9 mouse cellular contexts compared by ENCODE assay signal in genomic region chr2:158556225-158556624, GRCm38 (mm10). TPM values are rescaled to one million over a fixed set of nuclear protein-coding genes. Genes with fewer than 3 reads are reported as not detected.
DNase-seq lines count a peak whose midpoint lies in the region; ATAC-seq and TF ChIP-seq lines count a peak whose summit lies in the region.
"Had no signal": no experiment of that assay in that cellular context is flagged by ENCODE, and none has a peak within 500 bp of the region (broad histone marks: within the 10 kb centered on the region; RNA-seq: fewer than 3 reads in every experiment).

No protein-coding gene starts in this region.

- H3K4me1 ChIP-seq in bone marrow, adult 2 months (ENCODE audit: control insufficient read depth, insufficient read depth, low read length), result no peaks in the 10 kb centered on the region
- peaks cover 7% of the 10 kb centered on the region for H3K4me1 ChIP-seq in embryonic facial prominence, embryonic 15.5 days
- H3K4me1 ChIP-seq in heart, embryonic 12.5 days (replicated peaks), result peaks cover 15% of the 10 kb centered on the region
- H3K4me1 ChIP-seq in kidney, postnatal 0 days (replicated peaks; ENCODE audit: insufficient read depth, low read length), result no peaks in the 10 kb centered on the region
- no peaks in the 10 kb centered on the region; the same call in 1 of the 2 replicates for H3K4me1 ChIP-seq in liver, embryonic 11.5 days (replicated peaks; ENCODE audit: control insufficient read depth, insufficient read depth, low read length)
- H3K4me1 ChIP-seq in stomach, embryonic 15.5 days, result 0 out of 2 replicates have a peak, but pooled peaks cover 6% of the 10 kb centered on the region

- H3K9ac ChIP-seq in embryonic facial prominence, embryonic 15.5 days, result no peak overlapping the region
- H3K9ac ChIP-seq in heart, embryonic 12.5 days, result no peak overlapping the region
- no peak overlapping the region for H3K9ac ChIP-seq in kidney, postnatal 0 days (ENCODE audit: low read depth, low read length)
- no peak overlapping the region for H3K9ac ChIP-seq in liver, embryonic 11.5 days (ENCODE audit: low read depth, low read length)
- H3K9ac ChIP-seq in stomach, embryonic 15.5 days, result no peak overlapping the region

- peak; percentile 44 for DNase-seq in 416B (ENCODE audit: low read depth)
- peak; percentile 71 for DNase-seq in kidney, postnatal 0 days (ENCODE audit: low spot score)
- DNase-seq in liver, embryonic 11.5 days (ENCODE audit: low spot score), result peak; percentile 71
- peak; percentile 80 for DNase-seq in naive thymus-derived CD4-positive, alpha-beta T cell, adult 2 months (ENCODE audit: low read depth)

- WGBS in bone marrow, adult 2 months, result 3% methylated on average over 20 of the region's 20 CpGs
- WGBS in embryonic facial prominence, embryonic 15.5 days, result under 1% methylated on average over 20 of the region's 20 CpGs
- 2% methylated on average over 20 of the region's 20 CpGs for WGBS in heart, embryonic 12.5 days
- 0% methylated on average over 19 of the region's 20 CpGs for WGBS in kidney, postnatal 0 days
- under 1% methylated on average over 20 of the region's 20 CpGs for WGBS in liver, embryonic 11.5 days
- 1% methylated on average over 20 of the region's 20 CpGs for WGBS in stomach, embryonic 15.5 days

- no peak overlapping the region for H3K4me3 ChIP-seq in bone marrow, adult 2 months (replicated peaks; ENCODE audit: control insufficient read depth, low read depth, low read length)
- peak overlapping the region; percentile 24 for H3K4me3 ChIP-seq in embryonic facial prominence, embryonic 15.5 days (replicated peaks)
- H3K4me3 ChIP-seq in heart, embryonic 12.5 days, result peak overlapping the region; percentile 39
- no peak overlapping the region for H3K4me3 ChIP-seq in kidney, postnatal 0 days (replicated peaks; ENCODE audit: low read depth, low read length)
- H3K4me3 ChIP-seq in liver, embryonic 11.5 days (ENCODE audit: low read depth, low read length), result peak overlapping the region; percentile 14; the same call in 1 of the 2 replicates
- H3K4me3 ChIP-seq in stomach, embryonic 15.5 days (replicated peaks), result no peak overlapping the region; the same call in 1 of the 2 replicates

- H3K27me3 ChIP-seq in embryonic facial prominence, embryonic 15.5 days, result peaks cover 46% of the 10 kb centered on the region
- H3K27me3 ChIP-seq in heart, embryonic 12.5 days (replicated peaks), result peaks cover 55% of the 10 kb centered on the region
- no peaks in the 10 kb centered on the region; the same call in 1 of the 2 replicates for H3K27me3 ChIP-seq in kidney, postnatal 0 days (ENCODE audit: insufficient read depth, low read length)
- H3K27me3 ChIP-seq in liver, embryonic 11.5 days (replicated peaks; ENCODE audit: control insufficient read depth, insufficient read depth, low read length), result peaks cover 33% of the 10 kb centered on the region
- peaks cover 17% of the 10 kb centered on the region for H3K27me3 ChIP-seq in stomach, embryonic 15.5 days (replicated peaks)

- H3K27ac ChIP-seq in bone marrow, adult 2 months (ENCODE audit: control insufficient read depth, insufficient read depth, low read depth, low read length, poor library complexity), result no peak overlapping the region
- no peak overlapping the region for H3K27ac ChIP-seq in embryonic facial prominence, embryonic 15.5 days (replicated peaks)
- H3K27ac ChIP-seq in heart, embryonic 12.5 days (ENCODE audit: poor library complexity, severe bottlenecking), result no peak overlapping the region
- H3K27ac ChIP-seq in kidney, postnatal 0 days, result no peak overlapping the region
- H3K27ac ChIP-seq in liver, embryonic 11.5 days (ENCODE audit: low read depth, low read length), result no peak overlapping the region
- no peak overlapping the region for H3K27ac ChIP-seq in stomach, embryonic 15.5 days

- H3K4me2 ChIP-seq in embryonic facial prominence, embryonic 15.5 days (replicated peaks), result peak overlapping the region; percentile 45
- peak overlapping the region; percentile 68 for H3K4me2 ChIP-seq in heart, embryonic 12.5 days
- H3K4me2 ChIP-seq in kidney, postnatal 0 days (ENCODE audit: low read length), result peak overlapping the region; percentile 39
- H3K4me2 ChIP-seq in liver, embryonic 11.5 days, result peak overlapping the region; percentile 45
- H3K4me2 ChIP-seq in stomach, embryonic 15.5 days, result peak overlapping the region; percentile 46

- TF ChIP-seq CTCF in bone marrow, adult 2 months (IDR thresholded peaks at IDR 0.05; ENCODE audit: control insufficient read depth, insufficient read depth, low read length), result peak; percentile 82
- peak; percentile 83 for TF ChIP-seq CTCF in kidney, postnatal 0 days (IDR thresholded peaks at IDR 0.05; ENCODE audit: low read depth)

- no peaks in the 10 kb centered on the region for H3K9me3 ChIP-seq in embryonic facial prominence, embryonic 15.5 days (replicated peaks)
- H3K9me3 ChIP-seq in heart, embryonic 12.5 days (replicated peaks), result peaks cover 5% of the 10 kb centered on the region; the same call in 1 of the 2 replicates
- no peaks in the 10 kb centered on the region for H3K9me3 ChIP-seq in kidney, postnatal 0 days (replicated peaks; ENCODE audit: low read length)
- H3K9me3 ChIP-seq in liver, embryonic 11.5 days (ENCODE audit: control insufficient read depth, low read length), result no peaks in the 10 kb centered on the region
- H3K9me3 ChIP-seq in stomach, embryonic 15.5 days, result no peaks in the 10 kb centered on the region

- ATAC-seq in embryonic facial prominence, embryonic 15.5 days (ENCODE audit: insufficient number of reproducible peaks, low FRiP score, low TSS enrichment, low read depth), result no peak
- 0 out of 2 replicates have a peak, but pooled peaks have one; percentile 23 for ATAC-seq in heart, embryonic 12.5 days (ENCODE audit: insufficient number of reproducible peaks, low FRiP score)
- ATAC-seq in kidney, postnatal 0 days (replicated peaks; ENCODE audit: low FRiP score, low read depth), result peak; percentile 55; the same call in 1 of the 2 replicates
- 0 out of 2 replicates have a peak, but pooled peaks have one; percentile 35 for ATAC-seq in liver, embryonic 11.5 days (replicated peaks; ENCODE audit: low FRiP score)
- no peak for ATAC-seq in stomach, embryonic 15.5 days (ENCODE audit: insufficient read depth, low FRiP score, low read depth)
- ATAC-seq: Patski had no signal

- no peak for TF ChIP-seq POLR2A in bone marrow, adult 2 months (IDR thresholded peaks at IDR 0.05; ENCODE audit: borderline replicate concordance, control insufficient read depth, low read depth, low read length)

- H3K36me3 ChIP-seq in embryonic facial prominence, embryonic 15.5 days, result no peaks in the 10 kb centered on the region
- no peaks in the 10 kb centered on the region for H3K36me3 ChIP-seq in heart, embryonic 12.5 days
- no peaks in the 10 kb centered on the region for H3K36me3 ChIP-seq in kidney, postnatal 0 days (ENCODE audit: insufficient read depth, low read length)
- no peaks in the 10 kb centered on the region for H3K36me3 ChIP-seq in liver, embryonic 11.5 days (ENCODE audit: control insufficient read depth, insufficient read depth, low read length)
- no peaks in the 10 kb centered on the region for H3K36me3 ChIP-seq in stomach, embryonic 15.5 days

RNA-seq across cellular contexts. Expression of gene Arhgap40, which starts 43.6 kb away (rescaled TPM):
- polyA plus RNA-seq in bone marrow, adult 2 months (2011; ENCODE audit: insufficient read depth, insufficient read length, low replicate concordance, missing spikeins), result not detected in 2 replicates
- polyA plus RNA-seq in embryonic facial prominence, embryonic 15.5 days (2015; fragmentation: Nextera tagmentation; extraction: Ambion mirVana), result 4.9 and 5.9 TPM in 2 replicates
- polyA plus RNA-seq in heart, embryonic 12.5 days (2016; fragmentation: Nextera tagmentation; extraction: Ambion mirVana), result 0.19 TPM in 1 of 2 replicates, not detected in the other
- polyA plus RNA-seq in kidney, postnatal 0 days (2015; fragmentation: Nextera tagmentation; extraction: Ambion mirVana), result 0.74 and 0.89 TPM in 2 replicates
- polyA plus RNA-seq in liver, embryonic 11.5 days (2014; fragmentation: Nextera tagmentation; extraction: Ambion mirVana), result not detected in 2 replicates
- 1.9 and 2.9 TPM in 2 replicates for polyA plus RNA-seq in stomach, embryonic 15.5 days (2015; fragmentation: Nextera tagmentation; extraction: Ambion mirVana)

RNA-seq across cellular contexts. Expression of gene Adig, which starts 53.8 kb away (rescaled TPM):
- not detected in 2 replicates for polyA plus RNA-seq in bone marrow, adult 2 months (2011; ENCODE audit: insufficient read depth, insufficient read length, low replicate concordance, missing spikeins)
- 1.1 and 1.9 TPM in 2 replicates for polyA plus RNA-seq in embryonic facial prominence, embryonic 15.5 days (2015; fragmentation: Nextera tagmentation; extraction: Ambion mirVana)
- polyA plus RNA-seq in heart, embryonic 12.5 days (2016; fragmentation: Nextera tagmentation; extraction: Ambion mirVana), result not detected in 2 replicates
- polyA plus RNA-seq in kidney, postnatal 0 days (2015; fragmentation: Nextera tagmentation; extraction: Ambion mirVana), result not detected in 2 replicates
- not detected in 2 replicates for polyA plus RNA-seq in liver, embryonic 11.5 days (2014; fragmentation: Nextera tagmentation; extraction: Ambion mirVana)
- polyA plus RNA-seq in stomach, embryonic 15.5 days (2015; fragmentation: Nextera tagmentation; extraction: Ambion mirVana), result 0.77 and 1.1 TPM in 2 replicates
- polyA plus RNA-seq: Patski had no signal

RNA-seq across cellular contexts. Expression of gene Slc32a1, which starts 54.3 kb away (rescaled TPM):
- not detected in 2 replicates for polyA plus RNA-seq in bone marrow, adult 2 months (2011; ENCODE audit: insufficient read depth, insufficient read length, low replicate concordance, missing spikeins)
- 0.05 and 0.08 TPM in 2 replicates for polyA plus RNA-seq in embryonic facial prominence, embryonic 15.5 days (2015; fragmentation: Nextera tagmentation; extraction: Ambion mirVana)
- 0.08 TPM in 1 of 2 replicates, not detected in the other for polyA plus RNA-seq in heart, embryonic 12.5 days (2016; fragmentation: Nextera tagmentation; extraction: Ambion mirVana)
- polyA plus RNA-seq in kidney, postnatal 0 days (2015; fragmentation: Nextera tagmentation; extraction: Ambion mirVana), result not detected in 2 replicates
- polyA plus RNA-seq in liver, embryonic 11.5 days (2014; fragmentation: Nextera tagmentation; extraction: Ambion mirVana), result 0.05 and 0.06 TPM in 2 replicates
- polyA plus RNA-seq in stomach, embryonic 15.5 days (2015; fragmentation: Nextera tagmentation; extraction: Ambion mirVana), result not detected in 2 replicates
- polyA plus RNA-seq: Patski had no signal

Comparison
In these comparisons a context has a peak if more than half of its experiments do, and no peak if none do; other contexts are left out.
1. H3K4me3 ChIP-seq: peak in embryonic facial prominence, embryonic 15.5 days (single experiment), heart, embryonic 12.5 days (single experiment) and liver, embryonic 11.5 days (single experiment); none in bone marrow, adult 2 months (single experiment), kidney, postnatal 0 days (single experiment) and stomach, embryonic 15.5 days (single experiment).
2. ATAC-seq: peak in heart, embryonic 12.5 days (single experiment), kidney, postnatal 0 days (single experiment) and liver, embryonic 11.5 days (single experiment); none in embryonic facial prominence, embryonic 15.5 days (single experiment) and stomach, embryonic 15.5 days (single experiment).
3. Peak in every context shown above with its lines, with median percentiles within 50 percentile points of each other: DNase-seq and H3K4me2 ChIP-seq.